Mouse (Mus musculus) erythroblast, embryonic 14.5 days (primary cell): ENCODE data around the gene Aak1.

Experiments used
- GATA1 ChIP-seq: IDR thresholded peaks from 2 replicates; pipeline ENCODE4 v1.6.1; 2012; ENCODE audit warnings: low read length, inconsistent platforms, mixed read lengths
- TAL1 ChIP-seq: IDR thresholded peaks from 3 replicates; pipeline ENCODE4 v1.6.1; 2012; ENCODE audit warnings: low read length, inconsistent platforms, mixed read lengths

GRCm38 (mm10) chr6:86959006-86959405 is 109.7 kb downstream of the Aak1 start:
- no peak for TF ChIP-seq TAL1
- TF ChIP-seq GATA1 = no peak
